Mouse (Mus musculus) stomach, postnatal 0 days (tissue): ENCODE measurements around the gene Copa.

Source experiments
- CTCF ChIP-seq: IDR thresholded peaks from 2 replicates; pipeline ENCODE4 v1.5.1; 2016; ENCODE audit warnings: antibody characterized with exemption, low read depth, mild to moderate bottlenecking, moderate library complexity
- EP300 ChIP-seq: optimal IDR thresholded peaks from 2 replicates; pipeline ENCODE3; 2016; ENCODE audit warnings: antibody characterized with exemption

DNA sequence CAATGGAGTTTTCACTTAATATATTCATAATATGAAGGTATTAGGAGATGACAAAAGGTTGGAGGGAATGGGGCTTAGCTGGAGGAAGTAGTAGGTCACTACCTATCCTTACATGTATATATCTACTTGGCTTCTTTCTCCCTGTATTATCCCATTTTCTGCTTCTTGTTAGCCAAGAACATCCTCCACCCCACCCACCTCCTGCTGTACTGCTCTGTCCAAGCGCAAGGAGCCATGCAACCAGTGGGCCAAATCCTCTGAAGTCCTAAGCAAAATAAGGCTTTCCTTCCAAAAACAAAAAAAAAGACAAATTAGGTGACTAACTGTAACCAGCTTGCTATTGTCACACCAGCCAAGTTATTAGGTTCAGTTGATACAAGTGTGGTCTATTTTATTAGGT lies 58.5 kb downstream of the Copa start:
- no peak for TF ChIP-seq CTCF
- no peak for TF ChIP-seq EP300
